Mouse (Mus musculus) hindbrain, embryonic 15.5 days (tissue): ENCODE results near the gene Rnf144a. TPM values are rescaled to one million over a fixed set of nuclear protein-coding genes. Genes with fewer than 3 reads are reported as not detected.

Experiments used
- ATAC-seq: fragments of 200-750 bp; cut with Nextera tagmentation; 2 replicates; pipeline ENCODE4 v1.8.0; 2017; ENCODE audit warnings: low read depth, moderate number of reproducible peaks, moderate TSS enrichment; ENCODE audit not compliant: low FRiP score
- H3K27ac ChIP-seq: fragments of 300-500 bp; sonication (generic); replicated peaks from 2 replicates; pipeline ENCODE4 v1.5.1; 2015; ENCODE audit warnings: mild to moderate bottlenecking, inconsistent platforms
- H3K27me3 ChIP-seq: fragments of 300-500 bp; sonication (generic); 2 replicates; pipeline ENCODE4 v1.6.1; 2015; ENCODE audit warnings: control low read depth, inconsistent platforms
- H3K36me3 ChIP-seq: fragments of 300-500 bp; sonication (generic); 2 replicates; pipeline ENCODE4 v1.6.1; 2015; ENCODE audit warnings: control low read depth, inconsistent platforms
- H3K4me1 ChIP-seq: fragments of 300-500 bp; sonication (generic); replicated peaks from 2 replicates; pipeline ENCODE4 v1.6.1; 2015; ENCODE audit warnings: control low read depth, inconsistent platforms
- H3K4me2 ChIP-seq: fragments of 300-500 bp; sonication (generic); 2 replicates; pipeline ENCODE4 v1.6.1; 2015; ENCODE audit warnings: moderate library complexity, mild to moderate bottlenecking, inconsistent platforms
- H3K4me3 ChIP-seq: fragments of 300-500 bp; sonication (generic); 2 replicates; pipeline ENCODE4 v1.5.1; 2015; ENCODE audit warnings: mild to moderate bottlenecking, inconsistent platforms
- H3K9ac ChIP-seq: fragments of 300-500 bp; sonication (generic); 2 replicates; pipeline ENCODE4 v1.6.1; 2015; ENCODE audit warnings: inconsistent platforms
- H3K9me3 ChIP-seq: fragments of 300-500 bp; sonication (generic); 2 replicates; pipeline ENCODE4 v1.6.1; 2016; ENCODE audit warnings: control low read depth, inconsistent platforms
- WGBS: fragments of 180-500 bp; shearing (Covaris S2); methylation state at CpG from one replicate; pipeline ENCODE4 v1.1.7; 2015; 5-methylcytosine and 5-hydroxymethylcytosine counted together
- polyA plus RNA-seq: library from polyadenylated mRNA; unstranded; fragments of >200 nt; fragmentation: Nextera tagmentation; extraction: Ambion mirVana; gene quantifications from 2 replicates; pipeline ENCODE4 v1.2.1, GENCODE M21; 2015

Gene Rnf144a
- polyA plus RNA-seq, 1 experiment from 2014 or later = 29.3 TPM

- H3K4me3 ChIP-seq = no peak overlapping the region
- no peak for ATAC-seq
- WGBS = 92% methylated on average over 8 of the region's 8 CpGs
These were observed 75.9 kb downstream of the Rnf144a start for GRCm38 (mm10) chr12:26339181-26339580.

GRCm38 (mm10) chr12:26333678-26334077 lies 81.4 kb downstream of the Rnf144a start:
- H3K36me3 ChIP-seq = no peaks in the 10 kb centered on the region
- no peak overlapping the region for H3K9ac ChIP-seq
- no peak overlapping the region for H3K27ac ChIP-seq
- no peaks in the 10 kb centered on the region for H3K27me3 ChIP-seq
- no peak for ATAC-seq
- no peak overlapping the region for H3K4me3 ChIP-seq
- no peak overlapping the region for H3K4me2 ChIP-seq
- peaks cover 18% of the 10 kb centered on the region; the same call in 1 of the 2 replicates for H3K4me1 ChIP-seq
- 83% methylated on average over 1 of the region's 1 CpGs for WGBS
- no peaks in the 10 kb centered on the region for H3K9me3 ChIP-seq

More at GRCm38 (mm10) chr12:26339181-26339580, 75.9 kb downstream of the Rnf144a start:
- H3K9ac ChIP-seq = no peak overlapping the region
- no peak overlapping the region for H3K27ac ChIP-seq
- no peaks in the 10 kb centered on the region for H3K27me3 ChIP-seq
- no peaks in the 10 kb centered on the region for H3K36me3 ChIP-seq
- H3K4me2 ChIP-seq = no peak overlapping the region
- H3K9me3 ChIP-seq = no peaks in the 10 kb centered on the region
- H3K4me1 ChIP-seq = peaks cover 16% of the 10 kb centered on the region; the same call in 1 of the 2 replicates

GRCm38 (mm10) chr12:26331048-26331447 lies 84.0 kb downstream of the Rnf144a start:
- H3K4me3 ChIP-seq = no peak overlapping the region
- ATAC-seq = no peak
- H3K27me3 ChIP-seq = no peaks in the 10 kb centered on the region
- H3K27ac ChIP-seq = no peak overlapping the region; the same call in 1 of the 2 replicates
- no peaks in the 10 kb centered on the region for H3K9me3 ChIP-seq
- peaks cover 6% of the 10 kb centered on the region; the same call in 1 of the 2 replicates for H3K4me1 ChIP-seq
- H3K4me2 ChIP-seq = no peak overlapping the region
- WGBS = 75% methylated on average over 3 of the region's 3 CpGs
- H3K9ac ChIP-seq = no peak overlapping the region
- 0 out of 2 replicates have a peak, but pooled peaks cover 3% of the 10 kb centered on the region for H3K36me3 ChIP-seq

GRCm38 (mm10) chr12:26329756-26330155 lies 85.3 kb downstream of the Rnf144a start:
- no peak overlapping the region for H3K4me2 ChIP-seq
- ATAC-seq = no peak
- WGBS = 76% methylated on average over 5 of the region's 5 CpGs

GRCm38 (mm10) chr12:26329031-26329675 lies 85.9 kb downstream of the Rnf144a start:
- no peaks in the 10 kb centered on the region for H3K9me3 ChIP-seq
- no peak for ATAC-seq
- no peaks in the 10 kb centered on the region for H3K27me3 ChIP-seq
- H3K9ac ChIP-seq = no peak overlapping the region
- no peak overlapping the region for H3K27ac ChIP-seq
- no peak overlapping the region for H3K4me3 ChIP-seq
- no peak overlapping the region for H3K4me2 ChIP-seq
- 0 out of 2 replicates have a peak, but pooled peaks cover 3% of the 10 kb centered on the region for H3K36me3 ChIP-seq
- 66% methylated on average over 6 of the region's 6 CpGs for WGBS
- peaks cover 9% of the 10 kb centered on the region; the same call in 1 of the 2 replicates for H3K4me1 ChIP-seq

More at GRCm38 (mm10) chr12:26329756-26330155, 85.3 kb downstream of the Rnf144a start:
- H3K36me3 ChIP-seq = 0 out of 2 replicates have a peak, but pooled peaks cover 3% of the 10 kb centered on the region
- no peak overlapping the region for H3K4me3 ChIP-seq
- H3K9me3 ChIP-seq = no peaks in the 10 kb centered on the region
- H3K27me3 ChIP-seq = no peaks in the 10 kb centered on the region
- H3K9ac ChIP-seq = no peak overlapping the region
- H3K27ac ChIP-seq = no peak overlapping the region
- peaks cover 6% of the 10 kb centered on the region; the same call in 1 of the 2 replicates for H3K4me1 ChIP-seq

GRCm38 (mm10) chr12:26323783-26324364 lies 91.2 kb downstream of the Rnf144a start:
- H3K27me3 ChIP-seq = no peaks in the 10 kb centered on the region
- H3K27ac ChIP-seq = peak overlapping the region; percentile 32
- WGBS = 77% methylated on average over 5 of the region's 5 CpGs

GRCm38 (mm10) chr12:26316261-26316660 lies 98.8 kb downstream of the Rnf144a start:
- no peaks in the 10 kb centered on the region for H3K9me3 ChIP-seq
- no peak overlapping the region for H3K27ac ChIP-seq
- no peaks in the 10 kb centered on the region for H3K4me1 ChIP-seq
- 82% methylated on average over 3 of the region's 3 CpGs for WGBS
- H3K27me3 ChIP-seq = no peaks in the 10 kb centered on the region
- no peak overlapping the region for H3K9ac ChIP-seq
- ATAC-seq = no peak
- H3K4me2 ChIP-seq = no peak overlapping the region
- peaks cover 23% of the 10 kb centered on the region for H3K36me3 ChIP-seq
- H3K4me3 ChIP-seq = no peak overlapping the region

More at GRCm38 (mm10) chr12:26323783-26324364, 91.2 kb downstream of the Rnf144a start:
- ATAC-seq = peak; percentile 59; the same call in 1 of the 2 replicates
- Histone ChIP-seq H3K9me3 (no peaks in the 10 kb centered on the region), H3K4me3 (no peak overlapping the region), H3K4me2 (no peak overlapping the region), H3K4me1 (peaks cover 10% of the 10 kb centered on the region), H3K36me3 (peaks cover 14% of the 10 kb centered on the region), H3K9ac (no peak overlapping the region)

GRCm38 (mm10) chr12:26314959-26315358 lies 100.1 kb downstream of the Rnf144a start:
- no peaks in the 10 kb centered on the region for H3K9me3 ChIP-seq
- 52% methylated on average over 5 of the region's 5 CpGs for WGBS
- no peak overlapping the region for H3K4me2 ChIP-seq
- H3K9ac ChIP-seq = no peak overlapping the region
- H3K27ac ChIP-seq = no peak overlapping the region
- peak; percentile 47; the same call in 1 of the 2 replicates for ATAC-seq
- H3K4me1 ChIP-seq = no peaks in the 10 kb centered on the region
- no peak overlapping the region for H3K4me3 ChIP-seq
- peaks cover 23% of the 10 kb centered on the region; the same call in 1 of the 2 replicates for H3K36me3 ChIP-seq
- H3K27me3 ChIP-seq = no peaks in the 10 kb centered on the region

- ATAC-seq = no peak
- peaks cover 7% of the 10 kb centered on the region; the same call in 1 of the 2 replicates for H3K36me3 ChIP-seq
- no peaks in the 10 kb centered on the region for H3K9me3 ChIP-seq
- H3K4me3 ChIP-seq = no peak overlapping the region
- no peak overlapping the region for H3K4me2 ChIP-seq
- no peak overlapping the region for H3K9ac ChIP-seq
- no peaks in the 10 kb centered on the region for H3K4me1 ChIP-seq
- H3K27me3 ChIP-seq = no peaks in the 10 kb centered on the region
- H3K27ac ChIP-seq = no peak overlapping the region
These were observed 103.5 kb downstream of the Rnf144a start for GRCm38 (mm10) chr12:26311548-26311947.

GRCm38 (mm10) chr12:26310247-26310646 lies 104.8 kb downstream of the Rnf144a start:
- Histone ChIP-seq H3K9ac (no peak overlapping the region), H3K4me1 (no peaks in the 10 kb centered on the region), H3K36me3 (peaks cover 7% of the 10 kb centered on the region), H3K27ac (no peak overlapping the region), H3K27me3 (no peaks in the 10 kb centered on the region), H3K4me2 (no peak overlapping the region), H3K9me3 (no peaks in the 10 kb centered on the region), H3K4me3 (no peak overlapping the region)
- WGBS = 87% methylated on average over 11 of the region's 11 CpGs
- ATAC-seq = no peak

- Histone ChIP-seq H3K27me3 (no peaks in the 10 kb centered on the region), H3K9ac (no peak overlapping the region), H3K9me3 (no peaks in the 10 kb centered on the region), H3K4me2 (no peak overlapping the region), H3K4me1 (peaks cover 6% of the 10 kb centered on the region), H3K36me3 (no peaks in the 10 kb centered on the region; the same call in 1 of the 2 replicates), H3K27ac (no peak overlapping the region), H3K4me3 (no peak overlapping the region)
- no peak for ATAC-seq
- WGBS = 52% methylated on average over 5 of the region's 5 CpGs
These were observed 112.2 kb downstream of the Rnf144a start for GRCm38 (mm10) chr12:26302886-26303285.

- Histone ChIP-seq H3K27me3 (no peaks in the 10 kb centered on the region), H3K4me3 (no peak overlapping the region), H3K4me2 (no peak overlapping the region), H3K9ac (no peak overlapping the region), H3K9me3 (no peaks in the 10 kb centered on the region), H3K36me3 (no peaks in the 10 kb centered on the region), H3K27ac (peak overlapping the region; percentile 29; the same call in 1 of the 2 replicates), H3K4me1 (peaks cover 6% of the 10 kb centered on the region)
- peak; percentile 54; the same call in 1 of the 2 replicates for ATAC-seq
- WGBS = 10% methylated on average over 7 of the region's 7 CpGs
These were observed 115.5 kb downstream of the Rnf144a start for GRCm38 (mm10) chr12:26299515-26300090.
